Mouse (Mus musculus) 3134 (cell line): ENCODE measurements around the gene Chrdl2.
A peak's percentile ranks its signal among the peaks of the same experiment; 100 is the strongest.
"Not testable (repeated sequence)": the region's sequence is repeated elsewhere in the genome, so short reads cannot be mapped to it uniquely, and the experiment has no call there.

Experiments used
- DNase-seq: peaks from one replicate; pipeline ENCODE4 v3.0.0-alpha.2; 2011; ENCODE audit warnings: low spot score; ENCODE audit not compliant: insufficient read length; ENCODE audit errors: extremely low read depth

Gene Chrdl2

DNA sequence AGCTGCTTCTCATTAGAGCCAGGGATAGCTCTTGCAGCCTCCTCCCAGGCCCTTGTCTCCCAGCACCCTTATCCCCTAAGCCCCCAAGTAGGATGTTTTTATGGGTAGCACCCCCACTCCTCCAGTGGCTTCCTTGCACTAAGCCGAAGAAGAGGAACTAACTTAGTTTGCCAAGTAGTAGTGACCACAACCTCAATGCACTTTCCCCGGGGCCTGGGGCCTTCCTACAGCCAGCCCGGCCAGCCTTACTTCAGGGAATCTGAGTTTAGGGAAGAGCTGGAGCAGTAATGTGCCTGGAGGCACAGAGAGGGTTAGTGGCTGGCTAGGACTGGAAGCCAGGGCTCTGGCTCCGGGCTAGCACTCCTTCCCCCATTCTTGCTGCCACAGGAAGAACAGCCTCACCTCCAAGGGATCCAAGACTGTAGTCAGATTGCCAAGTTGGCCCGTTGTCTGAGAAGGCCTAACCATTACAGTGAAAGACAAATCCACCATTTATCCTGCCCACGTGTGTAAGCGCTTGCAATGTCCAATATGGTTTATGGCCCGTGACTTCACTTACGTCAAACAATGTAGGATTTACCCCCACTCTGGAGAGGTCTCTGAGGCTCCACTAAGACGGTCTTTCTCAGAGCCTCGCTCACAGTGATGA is 29.0 kb downstream of the Chrdl2 start:
- no peak for DNase-seq

DNA sequence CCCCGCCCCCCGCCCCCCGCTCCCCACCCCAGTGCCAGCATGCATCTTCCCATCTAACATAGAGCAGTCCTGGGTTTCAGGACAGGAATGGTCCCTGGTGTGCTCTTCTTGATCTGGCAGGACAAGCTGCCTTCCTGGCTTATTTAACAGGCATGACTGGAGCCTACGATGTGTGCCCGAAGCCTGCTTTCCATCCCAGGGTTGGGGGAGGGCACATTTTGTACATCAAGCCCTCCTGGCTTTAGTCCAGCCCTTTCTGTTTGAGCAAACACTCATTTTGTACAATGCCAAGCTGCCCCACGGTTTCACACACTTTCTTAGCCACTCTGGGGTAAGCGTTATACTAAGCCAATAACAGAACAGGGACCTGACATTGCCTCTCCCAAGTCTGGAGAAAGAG is 30.1 kb downstream of the Chrdl2 start:
- DNase-seq: no peak

DNA sequence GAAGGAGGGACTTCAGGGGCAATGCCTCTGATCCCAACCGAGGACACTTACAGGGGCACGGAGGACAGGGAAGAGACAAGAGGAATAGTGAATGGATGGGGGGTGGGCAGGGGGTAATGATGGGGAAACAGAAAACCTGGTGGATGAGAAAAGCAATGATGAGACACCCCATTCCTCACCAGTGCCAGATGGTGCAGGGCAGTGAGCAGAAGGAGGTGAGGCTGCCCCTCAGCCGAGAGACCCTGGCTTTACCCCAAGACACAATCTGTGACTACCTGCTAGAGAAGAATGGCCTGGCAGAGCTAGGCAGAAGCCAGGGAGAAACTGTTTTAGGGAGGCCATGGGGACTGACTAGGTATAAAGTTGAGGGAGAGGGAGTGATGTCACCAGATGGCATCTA is 30.5 kb downstream of the Chrdl2 start:
- DNase-seq: no peak

DNA sequence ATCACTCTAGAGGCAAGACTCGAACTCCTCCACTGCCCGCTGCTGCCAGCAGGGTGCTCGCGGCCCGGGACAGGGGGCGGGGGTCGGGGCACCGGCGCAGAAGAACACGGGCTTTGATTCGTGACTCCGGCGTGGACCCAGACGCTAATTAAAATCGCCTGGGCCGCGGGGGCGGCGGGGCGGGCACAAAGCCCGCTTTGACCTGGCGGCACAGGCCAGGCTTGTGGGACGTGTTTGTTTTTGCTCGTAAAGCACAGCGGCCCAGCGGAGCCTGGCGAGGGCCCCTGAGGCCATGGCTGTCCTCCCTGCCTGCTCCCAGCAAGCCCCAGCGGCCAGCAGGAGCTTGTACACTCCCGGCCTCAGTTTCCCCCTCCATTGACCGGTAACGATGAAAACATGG is 36.1 kb downstream of the Chrdl2 start:
- DNase-seq: no peak

DNA sequence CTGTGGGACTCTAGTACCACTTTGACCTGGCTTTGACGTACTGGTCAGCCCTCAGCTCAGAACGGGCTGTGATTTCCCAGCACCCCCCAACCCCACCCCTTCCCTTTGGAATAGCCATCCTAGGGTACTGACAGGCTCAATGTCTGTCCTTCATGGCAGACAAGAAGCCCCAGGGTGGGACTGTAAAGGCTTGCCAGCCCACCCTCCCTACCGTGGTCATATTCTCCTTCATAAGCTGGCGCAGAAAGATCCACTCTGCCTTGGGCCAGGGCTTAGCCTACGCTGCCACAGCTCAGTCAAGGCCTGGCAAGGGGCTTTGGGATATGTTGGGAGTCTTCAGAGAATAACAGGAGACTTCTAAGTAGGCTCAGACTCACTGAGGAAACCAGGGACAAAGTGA is 37.1 kb downstream of the Chrdl2 start:
- no peak for DNase-seq

DNA sequence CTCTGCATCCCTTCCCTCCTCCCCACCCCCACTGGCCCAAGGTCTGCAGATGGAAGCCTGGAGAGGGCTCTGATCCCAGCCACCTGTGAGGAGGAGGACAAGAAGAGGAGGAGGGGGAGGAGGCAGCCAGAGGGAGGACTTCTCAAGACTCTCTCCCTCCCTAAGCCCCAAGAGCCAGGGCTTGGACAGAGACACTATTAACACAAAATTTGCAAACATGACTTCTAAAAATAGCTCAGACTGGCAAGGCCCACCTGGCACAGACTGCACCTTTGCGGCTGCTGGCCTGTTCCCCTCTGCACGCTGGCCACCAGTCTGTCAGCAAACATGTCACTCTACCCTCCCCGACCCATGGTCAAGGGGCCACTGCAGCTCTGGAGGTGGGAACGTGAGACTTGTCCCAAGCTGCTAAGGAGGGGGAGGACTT is 37.6 kb downstream of the Chrdl2 start:
- DNase-seq: peak; percentile 33

DNA sequence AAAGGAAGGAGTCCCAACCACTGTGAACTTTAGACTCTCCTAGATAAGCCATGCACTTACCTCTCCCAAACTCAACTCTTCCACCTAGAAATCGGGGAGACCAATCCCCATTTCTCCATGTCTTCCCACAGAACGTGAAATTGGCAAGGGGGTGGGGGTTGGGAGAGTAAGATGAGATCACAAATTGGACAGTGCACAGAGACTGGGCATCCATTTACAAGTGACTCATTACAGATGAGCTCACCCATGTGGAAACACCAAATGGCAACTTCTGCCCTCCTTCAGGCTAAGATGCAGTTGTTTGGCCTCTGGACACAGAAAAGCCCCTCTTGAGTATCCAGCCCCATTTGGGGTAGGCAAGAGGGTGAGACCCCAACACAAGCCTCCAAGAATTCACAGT is 40.5 kb downstream of the Chrdl2 start:
- peak; percentile 37 for DNase-seq

DNA sequence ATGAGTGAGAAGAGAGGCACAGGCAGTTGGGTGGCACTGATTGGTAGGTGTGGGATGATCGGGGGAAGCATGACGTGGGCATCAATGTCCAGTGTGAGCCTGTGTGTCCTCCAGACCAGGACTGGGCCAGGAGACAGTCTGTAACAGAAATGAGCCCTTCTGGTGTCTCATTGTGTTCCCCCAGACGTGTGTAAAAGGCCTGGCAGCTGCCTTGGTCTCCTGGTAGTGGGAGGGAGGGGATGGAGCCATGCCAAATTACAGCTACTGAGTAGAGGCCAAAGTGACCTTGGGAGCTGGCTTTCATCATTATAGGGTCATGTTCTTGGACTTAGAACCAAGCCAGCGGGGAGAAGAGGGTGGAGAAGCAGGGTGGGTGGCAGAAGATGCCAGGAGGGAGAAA is 45.9 kb downstream of the Chrdl2 start:
- no peak for DNase-seq

DNA sequence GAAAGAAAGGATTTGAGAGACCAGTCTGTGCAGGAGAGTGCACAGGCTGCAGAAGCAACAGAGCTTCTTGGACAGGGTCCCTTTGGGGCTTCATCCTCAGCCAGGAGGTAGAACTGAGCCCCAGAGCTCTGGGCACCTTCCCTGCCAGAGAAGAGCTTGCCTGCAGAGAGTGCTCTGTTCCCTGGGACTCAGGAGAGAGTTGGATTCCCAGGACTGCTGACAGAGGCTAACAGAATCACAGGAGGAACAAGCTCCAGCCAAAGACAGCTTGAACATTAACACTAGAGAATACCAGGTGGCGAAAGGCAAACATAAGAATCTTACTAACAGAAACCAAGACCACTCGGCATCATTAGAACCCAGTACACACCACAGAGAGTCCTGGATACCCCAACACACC is 47.0 kb downstream of the Chrdl2 start:
- DNase-seq: not testable (repeated sequence)

DNA sequence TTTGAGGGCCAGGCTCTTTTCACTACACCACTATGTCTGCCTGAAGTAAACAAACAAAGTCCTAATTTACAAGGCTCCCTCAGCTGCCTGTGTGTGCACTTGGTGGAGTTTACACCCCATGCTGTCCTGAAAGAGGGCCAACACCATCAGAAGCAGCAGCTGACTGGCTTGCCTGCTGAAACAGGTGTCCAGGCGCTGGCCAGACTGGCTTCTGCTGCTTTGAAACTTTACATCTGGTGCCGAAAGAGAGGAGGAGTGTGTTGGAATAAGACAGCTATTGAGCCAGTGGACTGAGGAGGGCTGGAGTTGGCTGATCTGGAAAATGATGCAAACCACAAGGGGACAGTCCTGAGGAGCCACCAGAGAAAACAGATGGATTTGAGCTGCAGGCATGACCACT is 68.0 kb downstream of the Chrdl2 start:
- no peak for DNase-seq

DNA sequence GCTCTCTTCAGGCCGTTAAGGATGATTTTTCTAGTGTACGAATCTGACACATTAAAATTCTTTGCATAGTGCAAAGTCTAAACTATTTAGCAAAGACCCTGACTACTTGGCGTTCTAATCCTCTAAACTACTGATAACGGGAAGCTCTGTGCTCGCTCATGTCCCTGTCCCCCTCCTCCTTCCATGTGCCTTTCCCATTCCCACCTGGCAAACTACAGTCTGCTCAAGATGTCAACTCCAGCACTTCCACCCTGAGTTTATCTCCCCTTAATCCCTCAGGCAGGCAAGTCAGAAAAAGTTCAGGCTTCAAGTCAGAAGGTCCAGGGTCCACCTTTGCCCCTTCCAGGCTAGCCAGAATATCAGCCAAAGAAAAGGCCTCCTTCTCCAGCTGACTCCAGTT is 70.3 kb downstream of the Chrdl2 start:
- no peak for DNase-seq

DNA sequence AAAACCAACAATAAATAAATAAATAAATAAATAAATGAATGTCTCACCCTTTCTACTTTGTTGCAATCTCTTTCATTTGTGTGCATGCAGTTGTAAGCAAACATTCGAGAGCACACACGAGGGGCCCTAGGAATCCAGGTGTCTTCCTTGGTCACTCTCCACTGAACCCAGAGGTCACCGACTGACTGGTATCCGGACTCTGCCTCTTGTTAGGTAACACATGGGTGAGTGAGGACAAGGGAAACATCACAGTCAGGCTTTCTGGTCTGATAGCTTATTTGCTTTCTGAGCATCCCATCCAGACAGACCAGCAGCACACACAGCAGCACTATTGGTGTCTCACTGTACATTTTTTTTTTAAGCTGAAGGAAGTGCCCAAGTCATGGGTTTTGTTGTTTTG is 71.1 kb downstream of the Chrdl2 start:
- DNase-seq: no peak

DNA sequence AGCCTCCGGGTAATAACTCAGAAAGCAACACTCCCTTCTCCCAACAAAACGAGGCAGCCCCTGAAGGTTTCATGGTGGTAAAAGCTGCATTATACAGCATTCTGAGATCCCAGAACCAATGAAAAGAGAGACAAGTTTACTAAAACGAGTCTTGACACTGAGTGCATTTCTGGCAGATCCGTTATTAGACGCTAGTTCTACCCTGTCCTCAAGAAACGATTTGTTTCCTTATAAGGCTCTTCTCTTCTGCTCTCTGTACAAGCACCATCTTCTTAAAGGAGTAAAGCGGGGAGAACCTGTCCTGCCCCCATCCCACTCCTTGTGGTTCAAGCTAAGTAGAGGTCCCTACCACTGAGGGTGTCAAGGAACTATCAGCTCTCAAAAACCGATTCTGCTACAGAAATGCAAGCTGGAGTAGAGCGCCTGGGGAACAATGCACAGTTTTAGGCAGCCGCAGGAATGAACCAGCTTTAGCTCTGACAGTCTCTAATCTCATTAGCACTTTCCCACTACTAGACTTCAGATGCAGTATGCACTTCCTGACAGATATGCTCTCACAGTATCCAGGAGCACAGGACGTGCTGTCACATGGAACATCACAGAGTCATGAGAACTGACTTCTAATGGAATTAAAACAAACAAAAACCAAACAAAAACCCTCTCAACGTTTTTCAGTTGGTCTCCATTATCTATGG is 74.3 kb downstream of the Chrdl2 start:
- no peak for DNase-seq

DNA sequence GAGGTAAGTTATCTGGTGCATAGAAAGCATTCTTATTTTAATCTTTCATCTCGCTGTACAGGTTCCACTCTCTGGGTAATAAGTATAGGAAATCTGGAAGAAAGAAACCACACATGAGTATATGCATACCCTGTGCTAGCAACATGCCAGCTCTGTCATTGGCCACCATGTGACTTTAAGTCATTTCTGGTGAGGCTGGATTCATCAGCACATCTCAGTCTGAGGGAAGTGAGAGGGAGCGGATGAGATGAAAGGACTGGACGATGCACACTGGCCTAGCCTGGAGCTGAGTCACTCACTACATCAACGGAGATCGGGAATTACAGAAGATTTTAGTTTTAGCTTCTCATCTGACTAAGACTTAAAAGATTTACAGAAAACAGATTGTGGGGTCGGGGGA is 76.9 kb downstream of the Chrdl2 start:
- no peak for DNase-seq

DNA sequence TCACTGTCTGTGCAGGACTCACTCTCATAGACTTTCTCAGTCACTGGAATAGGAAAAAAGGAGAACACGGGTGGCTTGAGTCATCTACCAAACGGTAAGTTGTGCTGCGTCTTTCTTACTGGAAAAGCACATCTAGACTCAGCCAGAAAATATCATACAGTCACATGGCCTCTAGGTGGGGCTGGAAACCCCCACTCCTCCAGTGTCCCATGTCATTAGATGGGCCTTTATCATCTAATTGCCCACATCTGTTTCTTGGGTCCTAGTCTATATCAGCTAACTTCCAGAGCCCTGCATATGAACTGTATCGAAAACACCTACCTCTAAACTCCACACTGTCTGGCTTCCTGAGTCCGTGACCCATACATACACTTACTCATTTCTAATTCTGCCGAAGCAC is 77.8 kb downstream of the Chrdl2 start:
- no peak for DNase-seq
